Mouse (Mus musculus) embryonic facial prominence, embryonic 13.5 days (tissue): ENCODE results near the gene Sidt1. TPM values are rescaled to one million over a fixed set of nuclear protein-coding genes. Genes with fewer than 3 reads are reported as not detected.

Source experiments
- ATAC-seq: fragments of 200-750 bp; cut with Nextera tagmentation; 2 replicates; pipeline ENCODE4 v1.8.0; 2017; ENCODE audit warnings: low read depth; ENCODE audit not compliant: insufficient number of reproducible peaks, insufficient read depth, low FRiP score, low TSS enrichment
- H3K27ac ChIP-seq: fragments of 300-500 bp; sonication (generic); 2 replicates; pipeline ENCODE4 v1.5.1; 2015; ENCODE audit warnings: moderate library complexity, mild to moderate bottlenecking, inconsistent platforms
- H3K27me3 ChIP-seq: fragments of 300-500 bp; sonication (generic); 2 replicates; pipeline ENCODE4 v1.6.1; 2015; ENCODE audit warnings: mild to moderate bottlenecking, inconsistent platforms
- H3K36me3 ChIP-seq: fragments of 300-500 bp; sonication (generic); 2 replicates; pipeline ENCODE4 v1.6.1; 2015; ENCODE audit warnings: mild to moderate bottlenecking, inconsistent platforms
- H3K4me1 ChIP-seq: fragments of 300-500 bp; sonication (generic); 2 replicates; pipeline ENCODE4 v1.6.1; 2015; ENCODE audit warnings: inconsistent platforms
- H3K4me2 ChIP-seq: fragments of 300-500 bp; sonication (generic); 2 replicates; pipeline ENCODE4 v1.6.1; 2015; ENCODE audit warnings: moderate library complexity, mild to moderate bottlenecking, inconsistent platforms
- H3K4me3 ChIP-seq: fragments of 300-500 bp; sonication (generic); 2 replicates; pipeline ENCODE4 v1.5.1; 2015; ENCODE audit warnings: mild to moderate bottlenecking, inconsistent platforms
- H3K9ac ChIP-seq: fragments of 300-500 bp; sonication (generic); 2 replicates; pipeline ENCODE4 v1.6.1; 2015; ENCODE audit warnings: mild to moderate bottlenecking, inconsistent platforms
- H3K9me3 ChIP-seq: fragments of 300-500 bp; sonication (generic); 2 replicates; pipeline ENCODE4 v1.6.1; 2016; ENCODE audit warnings: inconsistent platforms
- WGBS: fragments of 180-500 bp; shearing (Covaris S2); methylation state at CpG from one replicate; pipeline ENCODE4 v1.1.7; 2015; ENCODE audit warnings: mixed read lengths; 5-methylcytosine and 5-hydroxymethylcytosine counted together
- polyA plus RNA-seq: library from polyadenylated mRNA; unstranded; fragments of >200 nt; fragmentation: Nextera tagmentation; extraction: Ambion mirVana; gene quantifications from 2 replicates; pipeline ENCODE4 v1.2.1, GENCODE M21; 2015

The Sidt1 gene
- polyA plus RNA-seq, result 0.52 and 0.53 TPM in 2 replicates

DNA sequence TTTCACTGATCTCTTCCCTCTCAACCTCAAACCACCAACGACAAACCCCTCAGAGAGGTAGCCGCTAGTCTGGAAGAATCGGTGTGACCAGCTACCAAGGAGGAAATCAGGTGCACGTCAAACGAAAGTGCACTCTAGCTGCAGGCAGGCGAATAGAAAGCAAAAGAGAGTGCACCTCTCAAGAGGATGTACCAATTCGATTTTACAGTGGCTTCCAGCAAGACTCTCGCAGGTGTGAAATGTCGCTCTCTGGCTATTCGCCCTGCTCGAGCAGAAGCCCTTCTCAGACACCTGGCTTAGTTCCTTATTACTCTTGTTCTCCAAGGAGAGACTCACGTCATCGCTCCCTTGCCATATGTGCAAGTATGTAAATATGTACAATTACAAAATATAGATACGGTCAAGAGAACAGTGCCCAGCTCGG lies at the start of gene Sidt1:
TSS of gene Sidt1 (minus strand) at position 336 of the 424 bp plus-strand sequence.
- Histone ChIP-seq H3K36me3 (no peaks in the 10 kb centered on the region), H3K9me3 (no peaks in the 10 kb centered on the region), H3K4me2 (peak within 1 kb of the TSS; percentile 100), H3K27me3 (peaks cover 38% of the 10 kb centered on the region), H3K4me3 (peak within 1 kb of the TSS; percentile 60), H3K9ac (peak within 1 kb of the TSS; percentile 77), H3K27ac (no peak within 1 kb of the TSS), H3K4me1 (peaks cover 17% of the 10 kb centered on the region)
- ATAC-seq, result no peak
- WGBS, result 5% methylated on average over 15 of the region's 15 CpGs

DNA sequence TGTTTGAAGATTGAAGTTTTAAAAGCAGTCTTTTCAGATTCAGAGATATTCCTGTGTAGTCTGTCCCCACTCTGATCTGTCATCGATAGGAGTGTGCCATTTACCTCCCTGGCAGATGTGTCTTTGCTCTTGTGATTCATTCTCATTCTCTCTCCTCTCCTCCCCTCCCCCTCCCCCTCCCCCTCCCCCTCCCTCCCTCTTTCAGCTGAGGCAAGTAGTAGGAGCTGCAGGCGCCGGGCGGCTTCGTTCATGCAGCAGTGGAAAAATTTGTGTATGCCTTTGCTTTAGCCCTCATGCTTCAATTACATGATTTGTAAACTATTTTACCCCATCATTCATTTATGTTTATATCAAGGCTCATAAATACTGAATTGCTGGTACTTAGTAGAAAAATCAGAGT lies 48.6 kb upstream of the Sidt1 start:
- Histone ChIP-seq H3K36me3 (peaks cover 38% of the 10 kb centered on the region), H3K9ac (no peak overlapping the region), H3K4me1 (peaks cover 12% of the 10 kb centered on the region; the same call in 1 of the 2 replicates), H3K9me3 (no peaks in the 10 kb centered on the region), H3K27ac (no peak overlapping the region), H3K4me3 (no peak overlapping the region), H3K27me3 (no peaks in the 10 kb centered on the region), H3K4me2 (no peak overlapping the region)
- ATAC-seq, result no peak
- WGBS, result 26% methylated on average over 5 of the region's 5 CpGs

DNA sequence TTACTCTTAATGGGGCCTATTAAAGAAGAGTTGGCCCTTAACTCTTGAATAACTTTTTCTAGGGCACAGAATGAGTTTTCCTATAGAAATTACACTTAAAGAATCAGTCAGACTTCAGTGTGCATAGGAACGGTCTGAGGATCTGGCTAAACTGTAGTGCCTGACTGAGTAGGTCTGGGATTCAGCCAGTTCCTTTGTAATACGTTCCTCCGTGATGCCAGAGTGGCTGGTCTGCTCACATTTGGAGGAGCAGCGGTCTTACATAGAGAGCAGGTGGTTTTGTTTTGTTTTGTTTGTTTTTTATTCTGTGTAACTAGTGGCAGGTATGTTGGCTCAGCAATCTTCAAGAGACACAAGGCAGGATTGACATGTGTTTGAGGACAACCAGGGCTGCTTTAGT lies 47.0 kb upstream of the Sidt1 start:
- ATAC-seq, result no peak
- Histone ChIP-seq H3K27ac (no peak overlapping the region), H3K4me3 (no peak overlapping the region), H3K4me2 (no peak overlapping the region), H3K4me1 (peaks cover 12% of the 10 kb centered on the region; the same call in 1 of the 2 replicates), H3K9me3 (no peaks in the 10 kb centered on the region), H3K36me3 (peaks cover 32% of the 10 kb centered on the region), H3K27me3 (no peaks in the 10 kb centered on the region), H3K9ac (no peak overlapping the region)
- 58% methylated on average over 4 of the region's 4 CpGs for WGBS

DNA sequence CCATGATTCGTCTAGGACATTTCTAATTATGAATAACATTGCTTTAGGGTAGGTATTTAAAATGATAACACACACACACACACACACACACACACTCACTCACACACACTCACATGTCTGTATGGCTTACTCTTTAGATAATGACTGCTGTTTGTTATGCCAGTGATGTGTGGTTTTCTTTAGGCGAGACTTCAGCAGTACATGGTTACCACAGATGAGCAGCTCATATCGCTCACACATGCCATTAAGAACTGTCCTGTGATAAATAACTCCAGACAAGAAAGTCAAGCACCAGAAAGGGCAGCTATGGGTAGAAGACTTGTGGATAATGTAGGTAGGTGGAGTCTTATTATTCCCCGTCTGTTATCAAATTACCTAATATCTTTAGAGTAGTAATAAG lies 42.5 kb upstream of the Sidt1 start:
- Histone ChIP-seq H3K4me3 (no peak overlapping the region), H3K36me3 (peaks cover 51% of the 10 kb centered on the region), H3K4me1 (peaks cover 2% of the 10 kb centered on the region; the same call in 1 of the 2 replicates), H3K9me3 (no peaks in the 10 kb centered on the region), H3K4me2 (no peak overlapping the region), H3K9ac (no peak overlapping the region), H3K27ac (no peak overlapping the region), H3K27me3 (no peaks in the 10 kb centered on the region)
- WGBS, result 85% methylated on average over 4 of the region's 4 CpGs
- no peak for ATAC-seq

DNA sequence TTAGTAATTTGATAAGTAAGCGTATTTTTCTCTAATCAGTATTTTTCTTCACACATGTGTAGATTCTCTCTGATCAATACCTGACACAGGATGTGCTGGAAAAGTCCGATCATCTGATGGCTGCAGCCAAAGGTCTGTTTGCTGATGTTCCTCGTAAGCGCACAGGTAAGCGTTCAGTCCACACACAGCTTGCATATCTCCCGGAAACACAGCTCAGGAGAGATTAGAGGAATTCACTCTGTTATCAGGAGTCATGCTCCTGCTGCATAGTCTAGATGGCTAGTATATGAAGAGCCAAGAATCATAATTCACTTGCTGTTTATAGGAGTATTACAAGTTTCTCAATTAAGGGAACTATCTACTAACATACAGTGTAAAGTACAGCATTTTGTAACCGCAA lies 32.5 kb upstream of the Sidt1 start:
- 87% methylated on average over 7 of the region's 7 CpGs for WGBS
- Histone ChIP-seq H3K4me2 (no peak overlapping the region), H3K9ac (no peak overlapping the region), H3K4me3 (no peak overlapping the region), H3K9me3 (no peaks in the 10 kb centered on the region), H3K27me3 (no peaks in the 10 kb centered on the region), H3K27ac (no peak overlapping the region), H3K36me3 (peaks cover 33% of the 10 kb centered on the region), H3K4me1 (no peaks in the 10 kb centered on the region)
- ATAC-seq, result no peak

DNA sequence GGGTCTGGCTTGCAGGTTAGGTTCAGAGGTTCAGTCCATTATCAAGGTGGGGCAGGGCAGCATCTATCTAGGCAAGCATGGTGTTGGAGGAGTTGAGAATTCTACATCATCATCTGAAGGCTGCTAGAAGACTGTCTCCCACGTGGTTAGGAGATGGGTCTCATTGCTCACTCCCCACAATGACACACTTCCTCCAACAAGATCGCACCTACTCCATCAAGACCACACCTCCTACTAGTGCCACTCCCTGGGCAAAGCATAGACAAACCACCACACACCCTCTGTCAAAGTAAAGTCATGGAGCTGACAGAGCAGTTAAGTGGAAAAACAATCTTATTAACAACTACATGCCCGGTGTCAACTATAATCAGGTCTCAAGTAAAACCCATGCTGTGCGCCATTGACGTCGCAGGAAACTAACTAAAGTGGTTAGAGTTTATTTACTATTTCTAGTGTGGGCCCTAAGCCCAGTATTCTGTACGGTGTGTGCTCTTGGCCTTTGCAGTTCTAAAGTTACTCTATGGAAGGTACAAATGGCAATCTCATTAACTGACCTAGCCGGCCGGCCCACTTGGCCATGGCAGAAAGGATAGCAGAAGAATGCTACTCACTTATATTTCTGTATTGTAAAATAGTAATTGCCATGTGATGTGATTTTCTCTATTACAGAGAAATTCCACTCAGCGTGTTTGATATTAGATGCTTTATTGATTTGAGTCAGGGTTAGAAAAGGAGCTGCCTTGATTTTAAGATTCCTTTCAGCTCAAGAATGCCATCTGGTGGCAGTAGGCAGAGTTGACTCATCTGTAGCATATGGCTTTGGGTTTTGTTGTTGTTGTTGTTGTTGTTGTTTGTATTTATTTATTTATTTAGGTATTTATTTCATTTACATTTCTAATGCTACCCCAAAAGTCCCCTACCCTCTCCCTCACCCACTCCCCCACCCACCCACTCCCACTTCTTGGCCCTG lies 29.2 kb upstream of the Sidt1 start:
- no peak overlapping the region for H3K4me3 ChIP-seq
- ATAC-seq, result no peak
- no peaks in the 10 kb centered on the region for H3K27me3 ChIP-seq
- no peak overlapping the region for H3K27ac ChIP-seq
- no peak overlapping the region for H3K9ac ChIP-seq
- peaks cover 27% of the 10 kb centered on the region for H3K36me3 ChIP-seq
- no peaks in the 10 kb centered on the region for H3K4me1 ChIP-seq
- no peaks in the 10 kb centered on the region for H3K9me3 ChIP-seq
- 85% methylated on average over 10 of the region's 10 CpGs for WGBS
- no peak overlapping the region for H3K4me2 ChIP-seq

DNA sequence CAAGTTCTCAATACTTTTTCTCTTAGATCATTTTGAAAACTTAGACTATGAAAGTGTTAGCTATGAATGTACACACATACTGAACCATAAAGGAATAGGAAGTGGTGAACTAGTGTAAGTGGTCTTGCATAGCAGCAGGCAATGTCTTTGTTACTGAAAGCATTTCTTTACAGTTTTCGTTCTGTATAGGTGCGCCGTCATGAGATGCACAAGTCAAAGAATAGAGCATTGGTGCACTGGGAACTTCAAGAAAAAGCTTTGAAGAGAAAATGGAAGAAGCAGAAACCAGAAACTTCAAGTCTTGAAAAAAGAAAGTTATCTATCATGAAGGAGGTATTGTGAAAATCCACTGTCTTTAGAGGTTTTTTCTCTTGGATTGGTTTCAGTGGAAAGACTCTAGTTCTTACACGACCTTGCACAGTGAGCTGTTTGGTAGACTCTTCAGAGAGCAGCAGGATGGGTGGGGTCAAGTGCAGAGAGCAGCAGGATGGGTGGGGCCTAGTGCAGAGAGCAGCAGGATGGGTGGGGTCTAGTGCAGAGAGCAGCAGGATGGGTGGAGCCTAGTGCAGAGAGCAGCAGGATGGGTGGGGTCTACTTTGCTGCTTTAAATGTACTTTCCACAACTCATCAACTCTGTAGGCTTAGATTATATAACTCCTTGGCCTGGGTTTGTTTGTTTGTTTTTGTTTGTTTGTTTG lies 24.7 kb upstream of the Sidt1 start:
- Histone ChIP-seq H3K27me3 (no peaks in the 10 kb centered on the region), H3K27ac (no peak overlapping the region), H3K36me3 (peaks cover 19% of the 10 kb centered on the region), H3K9me3 (no peaks in the 10 kb centered on the region), H3K4me2 (no peak overlapping the region), H3K4me1 (no peaks in the 10 kb centered on the region), H3K9ac (no peak overlapping the region), H3K4me3 (no peak overlapping the region)
- 74% methylated on average over 4 of the region's 4 CpGs for WGBS
- ATAC-seq, result no peak

DNA sequence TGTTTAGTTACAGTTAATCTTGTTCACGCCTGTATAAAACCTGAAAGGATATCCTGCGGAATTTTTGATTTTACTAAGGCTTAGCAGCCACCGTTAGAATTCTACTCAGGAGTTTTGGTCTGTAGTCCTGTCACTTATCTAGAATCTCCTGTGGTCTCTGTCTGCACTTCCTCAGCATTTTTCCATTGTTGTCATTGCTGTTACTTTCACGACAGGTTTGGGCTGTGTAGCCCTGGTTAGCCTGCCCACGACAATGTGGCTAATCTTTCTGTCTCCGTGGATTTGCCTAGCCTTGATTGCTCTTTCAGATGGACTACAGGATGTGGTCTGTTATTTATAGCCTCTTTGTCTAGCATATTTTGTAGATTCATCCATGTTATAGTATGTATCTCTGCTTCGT lies 23.3 kb upstream of the Sidt1 start:
- Histone ChIP-seq H3K9ac (no peak overlapping the region), H3K9me3 (no peaks in the 10 kb centered on the region), H3K27ac (no peak overlapping the region), H3K36me3 (peaks cover 11% of the 10 kb centered on the region), H3K27me3 (no peaks in the 10 kb centered on the region), H3K4me1 (no peaks in the 10 kb centered on the region), H3K4me3 (no peak overlapping the region), H3K4me2 (no peak overlapping the region)
- ATAC-seq, result no peak
- WGBS, result 74% methylated on average over 7 of the region's 7 CpGs

DNA sequence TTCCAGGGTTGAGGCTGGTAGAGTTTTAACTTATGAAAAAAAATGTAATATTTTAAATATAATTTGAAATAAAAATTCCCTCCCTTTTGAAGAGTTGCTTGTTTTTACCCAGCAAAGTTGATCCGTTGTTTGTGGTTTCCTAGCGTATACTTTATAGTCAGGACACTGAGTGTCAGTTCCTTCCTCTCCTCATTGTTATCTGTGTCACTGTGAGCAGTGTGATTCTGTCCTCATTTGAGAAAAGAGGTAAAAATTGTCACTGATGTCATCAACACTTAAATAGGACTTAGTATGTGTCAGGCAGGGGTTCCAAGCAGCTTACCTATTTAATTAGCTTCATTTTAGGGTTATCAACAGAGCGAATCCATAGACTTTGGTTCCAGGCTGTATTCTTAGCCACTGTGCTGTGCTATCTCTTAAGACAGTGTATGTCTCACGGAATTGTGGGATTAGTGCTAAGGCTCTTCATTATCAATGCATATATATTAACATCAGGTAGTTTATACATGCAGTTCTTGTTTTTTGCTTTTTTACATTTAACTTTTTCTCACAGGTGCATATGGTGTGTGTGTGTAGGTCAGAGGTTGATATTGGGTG lies 16.9 kb upstream of the Sidt1 start:
- Histone ChIP-seq H3K27me3 (no peaks in the 10 kb centered on the region), H3K9me3 (no peaks in the 10 kb centered on the region), H3K27ac (no peak overlapping the region), H3K4me3 (no peak overlapping the region), H3K4me2 (no peak overlapping the region), H3K36me3 (no peaks in the 10 kb centered on the region), H3K9ac (no peak overlapping the region), H3K4me1 (peaks cover 12% of the 10 kb centered on the region)
- 87% methylated on average over 4 of the region's 4 CpGs for WGBS
- no peak for ATAC-seq

DNA sequence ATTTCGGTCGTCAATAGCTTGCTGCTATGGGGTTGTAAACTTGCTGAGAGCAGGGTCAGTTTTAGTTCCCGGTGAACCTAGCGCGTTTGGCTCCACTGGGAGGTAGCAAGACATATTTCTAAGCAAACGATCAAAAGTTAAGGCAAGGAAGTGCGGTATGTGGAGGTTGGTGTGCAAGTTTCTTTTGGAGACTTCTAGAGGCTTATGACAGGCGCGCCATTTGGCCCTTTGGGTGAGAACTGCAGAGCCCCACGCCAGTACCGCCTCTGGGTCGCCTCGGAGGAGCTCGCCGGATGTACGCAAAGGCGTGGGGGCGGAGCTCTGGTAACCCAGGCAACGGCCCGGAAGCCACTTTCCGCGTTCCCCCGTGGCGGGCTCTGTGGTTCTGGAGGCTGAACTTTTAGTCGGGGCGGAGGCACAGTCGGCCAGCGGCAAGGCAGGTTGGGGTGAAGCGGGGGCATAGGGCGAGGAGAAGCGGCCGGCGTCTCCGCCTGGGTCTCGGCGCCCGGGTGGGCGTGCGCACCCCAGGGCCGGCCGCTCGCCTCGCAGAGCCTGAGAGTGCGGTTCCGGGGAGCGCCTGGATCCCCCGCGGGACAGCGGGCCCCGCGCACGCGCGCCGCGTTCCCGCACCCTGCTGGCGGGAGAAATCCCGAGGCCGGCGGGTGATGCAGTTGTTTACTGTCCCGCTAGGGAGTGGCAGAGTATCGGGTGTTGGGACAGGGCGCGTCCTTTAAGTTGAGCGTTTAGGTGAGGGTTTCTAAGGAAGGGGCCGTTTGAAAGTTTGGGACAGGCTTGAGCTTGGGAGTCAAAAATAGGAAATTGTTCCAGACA lies 14.3 kb upstream of the Sidt1 start, which contains the start of gene Spice1:
TSS of gene Spice1 (plus strand) at position 51 of the 831 bp plus-strand sequence.
- Histone ChIP-seq H3K4me2 (peak within 1 kb of the TSS; percentile 71), H3K36me3 (no peaks in the 10 kb centered on the region), H3K27me3 (no peaks in the 10 kb centered on the region), H3K9ac (peak within 1 kb of the TSS; percentile 83), H3K4me3 (peak within 1 kb of the TSS; percentile 81), H3K9me3 (no peaks in the 10 kb centered on the region), H3K4me1 (peaks cover 12% of the 10 kb centered on the region), H3K27ac (peak within 1 kb of the TSS; percentile 95)
- ATAC-seq, result peak; percentile 97
- WGBS, result under 1% methylated on average over 66 of the region's 67 CpGs

DNA sequence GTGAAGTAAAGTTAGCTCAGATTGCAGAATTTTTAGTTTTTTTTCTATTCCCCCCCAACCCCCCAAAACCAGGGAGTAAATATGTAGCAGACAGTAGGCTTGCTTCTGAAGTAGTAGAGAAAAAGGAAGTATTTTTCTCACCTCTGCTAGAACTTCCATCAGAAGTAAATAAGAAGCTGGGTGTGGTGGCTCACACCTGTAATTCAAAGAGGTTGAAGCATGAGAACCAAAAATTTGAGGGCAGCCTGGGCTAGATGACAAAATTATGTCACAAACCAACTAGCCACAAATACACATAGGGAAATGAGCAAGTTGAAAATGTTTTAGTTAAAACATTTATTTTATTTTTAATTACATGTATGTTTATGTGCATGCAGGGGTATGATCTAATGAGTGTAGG lies 4.5 kb upstream of the Sidt1 start:
- no peaks in the 10 kb centered on the region for H3K36me3 ChIP-seq
- no peak overlapping the region for H3K4me3 ChIP-seq
- H3K4me1 ChIP-seq, result peaks cover 6% of the 10 kb centered on the region; the same call in 1 of the 2 replicates
- no peak overlapping the region for H3K4me2 ChIP-seq
- peaks cover 14% of the 10 kb centered on the region for H3K27me3 ChIP-seq
- no peak overlapping the region for H3K9ac ChIP-seq
- H3K27ac ChIP-seq, result no peak overlapping the region
- no peak for ATAC-seq
- no peaks in the 10 kb centered on the region for H3K9me3 ChIP-seq
